Mouse (Mus musculus): Measurements from ENCODE around the gene Mrpl37. TPM values are rescaled to one million over a fixed set of nuclear protein-coding genes. Genes with fewer than 3 reads are reported as not detected.

Mrpl37 gene
- total RNA-seq, 2 experiments from 2014 or later: 99.3 to 119 TPM

GRCm38 (mm10) chr4:107067151-107067840 lies 628 bp upstream of the Mrpl37 start:
- peak; percentile 68 for DNase-seq

- DNase-seq: no peak
Observed at GRCm38 (mm10) chr4:107064394-107065098, 2.1 kb downstream of the Mrpl37 start.

- no peak for DNase-seq
Observed at GRCm38 (mm10) chr4:107063214-107063613, 3.5 kb downstream of the Mrpl37 start.

- DNase-seq: no peak
Observed at GRCm38 (mm10) chr4:107061560-107061959, 5.1 kb downstream of the Mrpl37 start.

- DNase-seq: no peak
Observed at GRCm38 (mm10) chr4:107058781-107059180, 7.9 kb downstream of the Mrpl37 start.

GRCm38 (mm10) chr4:107058346-107058745 lies 8.3 kb downstream of the Mrpl37 start:
- no peak for DNase-seq

DNA sequence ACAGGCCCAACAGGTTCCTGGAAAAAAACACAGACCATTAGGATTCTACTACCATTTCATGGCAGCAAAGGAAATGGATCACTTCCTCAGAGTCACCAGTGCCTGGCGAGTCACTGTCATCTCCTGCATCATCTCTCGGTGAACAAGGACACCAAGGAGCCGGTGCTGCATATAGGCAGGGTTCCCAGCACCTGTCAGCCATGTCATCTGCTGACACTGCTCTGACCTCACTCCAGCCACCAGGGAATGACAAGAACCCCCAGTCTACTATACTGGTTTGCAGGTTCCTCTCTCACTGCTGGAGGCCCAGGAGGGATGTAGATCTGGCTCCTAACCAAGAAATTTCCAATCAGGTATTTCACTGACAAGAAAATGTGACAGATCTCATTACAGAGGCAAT lies 10.6 kb downstream of the Mrpl37 start:
- no peak for DNase-seq

DNA sequence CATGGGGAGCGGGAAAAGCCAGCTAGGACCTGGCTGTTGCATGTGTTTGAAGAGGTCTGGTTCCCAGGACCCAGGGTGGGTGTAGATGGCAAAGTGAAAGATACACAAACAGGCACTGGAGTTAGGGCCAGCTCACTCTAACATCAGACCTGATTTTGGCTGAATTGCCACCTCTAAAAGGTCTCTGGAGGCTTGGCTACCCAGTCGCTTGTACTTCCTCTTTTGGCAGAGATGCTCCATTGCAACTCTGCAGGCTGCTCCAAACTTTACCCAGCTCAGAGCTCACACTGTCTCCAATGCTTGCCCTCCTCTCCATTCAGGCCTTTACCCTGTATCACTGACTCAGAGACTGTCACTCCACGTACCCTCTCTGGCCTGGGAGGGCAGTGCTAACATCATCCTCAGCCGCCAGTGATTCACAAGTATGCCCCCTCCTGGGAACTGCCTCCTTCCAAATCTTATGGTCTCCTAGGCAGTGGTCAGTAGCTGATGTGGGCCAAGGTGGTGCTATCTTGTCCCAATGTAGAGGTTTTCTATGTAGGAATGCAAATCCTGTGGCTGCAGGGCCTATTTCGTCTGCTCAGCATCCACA lies 13.6 kb downstream of the Mrpl37 start:
- no peak for DNase-seq

- peak; percentile 41 for DNase-seq
Observed at GRCm38 (mm10) chr4:107051889-107052288, 14.8 kb downstream of the Mrpl37 start.

DNA sequence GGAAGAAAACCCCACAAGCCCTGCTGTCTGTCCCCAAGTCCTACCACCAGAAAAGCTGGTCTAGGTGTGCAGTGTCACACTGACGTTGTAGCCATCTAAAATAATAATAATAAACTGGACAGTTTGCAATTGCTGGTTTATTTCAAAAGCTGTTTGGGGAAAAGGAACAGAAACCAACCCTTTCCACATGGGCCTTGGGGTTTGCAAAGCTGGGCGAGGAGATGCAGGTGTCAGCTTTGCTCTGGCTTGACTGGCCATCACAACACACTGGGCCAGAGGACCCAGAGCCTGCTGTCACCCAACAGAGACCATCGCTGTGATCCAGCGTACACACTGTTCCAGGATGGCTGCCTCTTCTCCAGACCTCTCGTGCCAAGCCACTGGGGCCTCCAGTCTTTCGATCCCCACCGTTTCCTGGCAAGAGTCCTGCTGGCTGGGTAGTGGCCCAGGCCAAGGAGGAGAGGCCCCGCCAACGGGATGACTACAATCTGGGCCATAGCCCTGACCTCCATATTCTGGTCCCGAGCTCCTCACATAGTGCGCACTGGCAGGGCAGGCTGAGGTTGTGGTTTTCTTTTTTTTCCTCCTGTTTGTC lies 18.0 kb downstream of the Mrpl37 start:
- peak; percentile 66 for DNase-seq

DNA sequence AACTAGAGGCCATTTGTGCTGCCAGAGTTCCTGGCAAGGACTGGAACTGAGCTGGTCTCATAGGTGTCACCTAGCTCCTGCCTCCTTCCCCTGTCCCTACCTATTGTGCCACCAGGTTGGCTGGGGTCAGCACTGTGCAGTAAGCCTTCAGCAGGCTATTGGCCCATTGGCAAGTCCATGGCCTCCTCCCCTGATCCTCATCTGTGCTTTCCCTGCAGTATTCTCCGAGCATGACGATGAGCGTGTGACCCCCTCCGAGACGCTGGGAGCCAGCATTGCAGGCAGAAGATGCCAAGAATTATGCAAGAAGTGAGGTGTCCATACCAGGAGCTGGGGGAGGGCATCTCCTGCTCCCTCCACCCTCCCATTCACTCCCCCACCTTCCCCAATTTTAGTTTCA lies 18.9 kb downstream of the Mrpl37 start:
- DNase-seq: no peak

- DNase-seq: no peak
Observed at GRCm38 (mm10) chr4:107045188-107045587, 21.5 kb downstream of the Mrpl37 start.

GRCm38 (mm10) chr4:107042304-107042703 lies 24.4 kb downstream of the Mrpl37 start:
- DNase-seq: no peak

GRCm38 (mm10) chr4:107039270-107039669 lies 27.4 kb downstream of the Mrpl37 start:
- no peak for DNase-seq

- no peak for DNase-seq
Observed at GRCm38 (mm10) chr4:107038303-107038702, 28.4 kb downstream of the Mrpl37 start.

GRCm38 (mm10) chr4:107036985-107037384 lies 29.7 kb downstream of the Mrpl37 start:
- no peak for DNase-seq

DNA sequence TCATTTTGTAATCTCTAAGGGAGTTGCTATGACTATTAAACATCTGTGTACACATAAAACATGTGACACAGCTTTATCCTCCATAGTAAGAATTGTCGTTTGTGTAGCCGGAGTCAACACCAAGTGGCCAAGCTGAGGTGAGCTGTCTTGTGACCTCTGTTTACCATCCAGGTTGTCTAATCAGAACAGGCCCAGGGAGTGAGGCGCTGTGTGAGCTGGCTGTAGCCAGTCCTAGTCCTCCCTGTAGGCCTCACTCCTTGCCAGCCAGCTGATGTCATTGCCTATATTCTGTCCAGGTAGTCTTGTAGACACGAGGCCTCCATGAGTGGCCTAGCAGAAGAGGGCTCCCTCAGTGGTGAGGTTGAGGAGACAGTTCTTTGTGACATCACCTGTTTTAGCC lies 31.0 kb downstream of the Mrpl37 start:
- DNase-seq: no peak

GRCm38 (mm10) chr4:107026451-107026850 lies 40.2 kb downstream of the Mrpl37 start:
- DNase-seq: peak; percentile 47

- no peak for DNase-seq
Observed at GRCm38 (mm10) chr4:107025369-107025768, 41.3 kb downstream of the Mrpl37 start.

- DNase-seq: no peak
Observed at GRCm38 (mm10) chr4:107024899-107025298, 41.8 kb downstream of the Mrpl37 start.

GRCm38 (mm10) chr4:107021464-107021863 lies 45.2 kb downstream of the Mrpl37 start:
- DNase-seq: no peak

GRCm38 (mm10) chr4:107020287-107021000 lies 46.2 kb downstream of the Mrpl37 start:
- peak; percentile 57 for DNase-seq
